Mouse (Mus musculus): ENCODE data around the gene Dkk3. TPM values are rescaled to one million over a fixed set of nuclear protein-coding genes. Genes with fewer than 3 reads are reported as not detected.
A peak's percentile ranks its signal among the peaks of the same experiment; 100 is the strongest.
"Not testable (repeated sequence)": the region's sequence is repeated elsewhere in the genome, so short reads cannot be mapped to it uniquely, and the experiment has no call there.

Gene Dkk3
- polyA plus RNA-seq, 1 experiment from 2014 or later, result 30.2 TPM

- 70% methylated on average over 13 of the region's 13 CpGs for whole genome bisulfite sequencing
- Histone ChIP-seq H3K4me2 (replicated peaks) (no peak overlapping the region), H3K4me3 (no peak overlapping the region), H3K36me3 (no peaks in the 10 kb centered on the region), H3K4me1 (no peaks in the 10 kb centered on the region), H3K27me3 (no peaks in the 10 kb centered on the region), H3K27ac (no peak overlapping the region), H3K9me3 (replicated peaks) (no peaks in the 10 kb centered on the region), H3K9ac (no peak overlapping the region)
- ATAC-seq (ENCODE audit: low FRiP score), result no peak
Measured at GRCm38 (mm10) chr7:112187536-112188459, 28.9 kb upstream of the Dkk3 start.

- Histone ChIP-seq H3K36me3 (no peaks in the 10 kb centered on the region), H3K4me3 (no peak overlapping the region), H3K9ac (no peak overlapping the region), H3K27ac (no peak overlapping the region), H3K9me3 (replicated peaks) (no peaks in the 10 kb centered on the region), H3K27me3 (no peaks in the 10 kb centered on the region), H3K4me2 (replicated peaks) (no peak overlapping the region), H3K4me1 (no peaks in the 10 kb centered on the region)
- 91% methylated on average over 7 of the region's 7 CpGs for WGBS
- ATAC-seq (ENCODE audit: low FRiP score), result no peak
Measured at GRCm38 (mm10) chr7:112186871-112187270, 28.0 kb upstream of the Dkk3 start.

GRCm38 (mm10) chr7:112185226-112185745, 26.4 kb upstream of the Dkk3 start:
- Histone ChIP-seq H3K9me3 (replicated peaks) (no peaks in the 10 kb centered on the region), H3K4me3 (no peak overlapping the region), H3K27ac (no peak overlapping the region), H3K4me1 (no peaks in the 10 kb centered on the region), H3K27me3 (no peaks in the 10 kb centered on the region), H3K36me3 (no peaks in the 10 kb centered on the region), H3K4me2 (replicated peaks) (no peak overlapping the region), H3K9ac (no peak overlapping the region)
- 66% methylated on average over 9 of the region's 9 CpGs for WGBS
- no peak for ATAC-seq (ENCODE audit: low FRiP score)

GRCm38 (mm10) chr7:112184519-112185225, 25.8 kb upstream of the Dkk3 start:
- Histone ChIP-seq H3K27me3 (no peaks in the 10 kb centered on the region), H3K9ac (no peak overlapping the region), H3K4me1 (no peaks in the 10 kb centered on the region), H3K27ac (no peak overlapping the region), H3K4me2 (replicated peaks) (no peak overlapping the region), H3K9me3 (replicated peaks) (no peaks in the 10 kb centered on the region), H3K36me3 (no peaks in the 10 kb centered on the region), H3K4me3 (no peak overlapping the region)
- 80% methylated on average over 6 of the region's 6 CpGs for WGBS
- no peak for ATAC-seq (ENCODE audit: low FRiP score)

- Histone ChIP-seq H3K4me2 (replicated peaks) (no peak overlapping the region), H3K9ac (no peak overlapping the region), H3K4me3 (no peak overlapping the region), H3K4me1 (no peaks in the 10 kb centered on the region), H3K36me3 (no peaks in the 10 kb centered on the region), H3K27ac (no peak overlapping the region), H3K27me3 (no peaks in the 10 kb centered on the region), H3K9me3 (replicated peaks) (no peaks in the 10 kb centered on the region)
- peak; percentile 41 for ATAC-seq (ENCODE audit: low FRiP score)
- WGBS, result 34% methylated on average over 5 of the region's 5 CpGs
Measured at GRCm38 (mm10) chr7:112183258-112183841, 24.5 kb upstream of the Dkk3 start.

- peak; percentile 69 for ATAC-seq (ENCODE audit: low FRiP score)
- no peaks in the 10 kb centered on the region for H3K4me1 ChIP-seq
- peak overlapping the region; percentile 28; the same call in 1 of the 2 replicates for H3K4me2 ChIP-seq (replicated peaks)
- no peak overlapping the region for H3K9ac ChIP-seq
- H3K27me3 ChIP-seq, result no peaks in the 10 kb centered on the region
- no peaks in the 10 kb centered on the region for H3K36me3 ChIP-seq
- WGBS, result 14% methylated on average over 10 of the region's 10 CpGs
- no peaks in the 10 kb centered on the region for H3K9me3 ChIP-seq (replicated peaks)
- no peak overlapping the region for H3K27ac ChIP-seq
- no peak overlapping the region for H3K4me3 ChIP-seq
Measured at GRCm38 (mm10) chr7:112180235-112180705, 21.4 kb upstream of the Dkk3 start.

- no peak for ATAC-seq (ENCODE audit: low FRiP score)
- H3K9me3 ChIP-seq (replicated peaks), result no peaks in the 10 kb centered on the region
- 100% methylated on average over 2 of the region's 2 CpGs for WGBS
- H3K36me3 ChIP-seq, result no peaks in the 10 kb centered on the region
- H3K9ac ChIP-seq, result no peak overlapping the region
- no peak overlapping the region for H3K4me2 ChIP-seq (replicated peaks)
- H3K27ac ChIP-seq, result no peak overlapping the region
- no peaks in the 10 kb centered on the region for H3K4me1 ChIP-seq
- H3K4me3 ChIP-seq, result no peak overlapping the region
- no peaks in the 10 kb centered on the region for H3K27me3 ChIP-seq
Measured at GRCm38 (mm10) chr7:112176627-112177026, 17.8 kb upstream of the Dkk3 start.

- no peak for ATAC-seq (ENCODE audit: low FRiP score)
- Histone ChIP-seq H3K9me3 (replicated peaks) (no peaks in the 10 kb centered on the region), H3K9ac (no peak overlapping the region), H3K4me2 (replicated peaks) (no peak overlapping the region), H3K27ac (no peak overlapping the region), H3K4me3 (no peak overlapping the region), H3K4me1 (peaks cover 9% of the 10 kb centered on the region), H3K36me3 (no peaks in the 10 kb centered on the region), H3K27me3 (no peaks in the 10 kb centered on the region)
- WGBS, result 64% methylated on average over 4 of the region's 4 CpGs
Measured at GRCm38 (mm10) chr7:112172669-112173068, 13.8 kb upstream of the Dkk3 start.

GRCm38 (mm10) chr7:112169955-112170692, 11.3 kb upstream of the Dkk3 start:
- 12% methylated on average over 10 of the region's 10 CpGs for WGBS
- Histone ChIP-seq H3K9ac (no peak overlapping the region), H3K4me3 (no peak overlapping the region), H3K9me3 (replicated peaks) (no peaks in the 10 kb centered on the region), H3K27me3 (no peaks in the 10 kb centered on the region), H3K4me1 (peaks cover 9% of the 10 kb centered on the region), H3K27ac (peak overlapping the region; percentile 62), H3K4me2 (replicated peaks) (no peak overlapping the region), H3K36me3 (no peaks in the 10 kb centered on the region)
- peak; percentile 61 for ATAC-seq (ENCODE audit: low FRiP score)

GRCm38 (mm10) chr7:112165593-112165992, 6.7 kb upstream of the Dkk3 start:
- Histone ChIP-seq H3K9me3 (replicated peaks) (no peaks in the 10 kb centered on the region), H3K36me3 (no peaks in the 10 kb centered on the region), H3K27ac (no peak overlapping the region), H3K9ac (no peak overlapping the region), H3K4me1 (peaks cover 7% of the 10 kb centered on the region), H3K4me2 (replicated peaks) (no peak overlapping the region), H3K27me3 (no peaks in the 10 kb centered on the region), H3K4me3 (no peak overlapping the region)
- ATAC-seq (ENCODE audit: low FRiP score), result no peak
- WGBS, result 76% methylated on average over 4 of the region's 4 CpGs

- not testable (repeated sequence) for ATAC-seq (ENCODE audit: low FRiP score); H3K4me1 ChIP-seq; H3K27me3 ChIP-seq; H3K9me3 ChIP-seq (replicated peaks); H3K9ac ChIP-seq; H3K27ac ChIP-seq; H3K4me3 ChIP-seq; H3K4me2 ChIP-seq (replicated peaks); H3K36me3 ChIP-seq
- 87% methylated on average over 4 of the region's 4 CpGs for WGBS
Measured at GRCm38 (mm10) chr7:112165032-112165431, 6.2 kb upstream of the Dkk3 start.

Measured in hindbrain, embryonic 12.5 days (tissue).